Mouse (Mus musculus): ENCODE data around the gene Eif5a.

The Eif5a gene

DNA sequence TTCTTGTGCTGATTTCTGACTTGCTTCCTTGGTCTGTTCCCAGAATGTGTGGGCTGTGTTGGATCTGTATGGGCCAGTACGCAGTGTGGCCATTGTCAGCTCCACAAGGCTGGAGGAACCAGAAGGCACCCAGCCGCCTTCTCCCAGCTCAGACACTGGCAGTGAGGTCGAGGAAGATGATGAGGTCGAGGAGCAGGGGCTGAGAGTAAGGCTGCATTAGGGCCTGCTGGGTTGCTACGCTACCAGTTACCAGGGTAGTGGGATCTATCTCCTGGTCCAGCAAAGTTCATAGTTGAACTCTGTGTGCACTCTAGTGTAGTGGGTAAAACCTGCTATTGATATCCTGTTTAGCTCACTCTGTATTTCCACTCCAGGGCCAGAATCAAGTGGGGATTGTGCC is 12.6 kb downstream of the Eif5a start:
- H3K36me3 ChIP-seq (ENCODE audit: insufficient read depth, low read length) = peaks cover 94% of the 10 kb centered on the region
- no peak overlapping the region for H3K4me3 ChIP-seq (replicated peaks; ENCODE audit: low read length)
- no peaks in the 10 kb centered on the region for H3K27me3 ChIP-seq (ENCODE audit: insufficient read depth, low read length)
- H3K4me1 ChIP-seq (replicated peaks; ENCODE audit: low read depth, low read length) = peaks cover 46% of the 10 kb centered on the region
- no peaks in the 10 kb centered on the region for H3K9me3 ChIP-seq (ENCODE audit: low read length)
- TF ChIP-seq POU5F1 (IDR thresholded peaks at IDR 0.05; ENCODE audit: borderline replicate concordance, low read length) (no peak), NANOG (IDR thresholded peaks at IDR 0.05; ENCODE audit: borderline replicate concordance, low read length) (no peak), CTCF (conservative IDR thresholded peaks at IDR 0.05; ENCODE audit: low read length) (no peak)

DNA sequence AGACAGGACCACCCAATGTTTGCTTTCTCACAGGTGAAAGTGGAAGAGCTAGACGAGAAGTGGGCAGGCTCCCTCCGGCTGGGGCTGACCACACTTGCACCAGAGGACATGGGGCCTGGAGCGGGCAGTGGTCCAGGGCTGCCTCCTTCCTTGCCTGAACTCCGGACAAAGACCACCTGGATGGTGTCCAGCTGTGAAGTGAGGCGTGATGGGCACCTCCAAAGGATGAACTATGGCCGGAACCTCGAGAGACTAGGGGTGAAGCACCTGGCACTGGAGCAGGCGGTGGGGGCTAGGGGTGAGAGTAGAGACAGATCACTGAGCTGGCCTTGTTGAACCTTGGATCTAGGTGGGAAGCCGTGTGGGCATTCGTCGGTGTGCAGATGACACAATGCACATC is 13.1 kb downstream of the Eif5a start:
- Histone ChIP-seq H3K4me3 (replicated peaks; ENCODE audit: low read length) (no peak overlapping the region), H3K36me3 (ENCODE audit: insufficient read depth, low read length) (peaks cover 99% of the 10 kb centered on the region), H3K9me3 (ENCODE audit: low read length) (no peaks in the 10 kb centered on the region), H3K4me1 (replicated peaks; ENCODE audit: low read depth, low read length) (peaks cover 51% of the 10 kb centered on the region), H3K27me3 (ENCODE audit: insufficient read depth, low read length) (no peaks in the 10 kb centered on the region)
- TF ChIP-seq POU5F1 (IDR thresholded peaks at IDR 0.05; ENCODE audit: borderline replicate concordance, low read length) = no peak
- no peak for TF ChIP-seq CTCF (conservative IDR thresholded peaks at IDR 0.05; ENCODE audit: low read length)
- no peak for TF ChIP-seq NANOG (IDR thresholded peaks at IDR 0.05; ENCODE audit: borderline replicate concordance, low read length)

DNA sequence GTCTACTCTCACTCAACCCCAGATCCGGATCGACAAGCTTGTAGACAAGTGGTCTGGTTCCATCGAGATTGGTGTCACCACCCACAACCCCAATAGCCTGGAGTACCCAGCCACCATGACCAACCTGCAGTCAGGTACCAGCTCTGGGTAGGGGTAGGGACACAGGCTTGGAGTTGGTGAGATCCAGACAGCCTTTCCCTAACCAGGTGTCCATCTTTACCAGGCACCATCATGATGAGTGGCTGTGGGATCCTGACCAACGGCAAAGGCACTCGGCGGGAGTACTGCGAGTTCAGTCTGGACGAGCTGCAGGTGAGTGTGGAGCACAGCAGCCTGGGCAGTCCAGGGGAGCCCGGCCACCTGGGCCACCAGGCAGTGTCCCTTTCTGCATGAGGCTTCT is 17.4 kb downstream of the Eif5a start:
- Histone ChIP-seq H3K27me3 (ENCODE audit: insufficient read depth, low read length) (0 out of 2 replicates have a peak, but pooled peaks cover under 1% of the 10 kb centered on the region), H3K9me3 (ENCODE audit: low read length) (no peaks in the 10 kb centered on the region), H3K4me1 (replicated peaks; ENCODE audit: low read depth, low read length) (peaks cover 46% of the 10 kb centered on the region), H3K4me3 (replicated peaks; ENCODE audit: low read length) (no peak overlapping the region), H3K36me3 (ENCODE audit: insufficient read depth, low read length) (peaks cover 62% of the 10 kb centered on the region)
- no peak for TF ChIP-seq NANOG (IDR thresholded peaks at IDR 0.05; ENCODE audit: borderline replicate concordance, low read length)

- Histone ChIP-seq H3K27me3 (ENCODE audit: insufficient read depth, low read length) (peaks cover 8% of the 10 kb centered on the region; the same call in 1 of the 2 replicates), H3K4me1 (replicated peaks; ENCODE audit: low read depth, low read length) (peaks cover 59% of the 10 kb centered on the region), H3K9me3 (ENCODE audit: low read length) (no peaks in the 10 kb centered on the region), H3K4me3 (replicated peaks; ENCODE audit: low read length) (peak overlapping the region; percentile 93), H3K36me3 (ENCODE audit: insufficient read depth, low read length) (peaks cover 49% of the 10 kb centered on the region)
- TF ChIP-seq NANOG (IDR thresholded peaks at IDR 0.05; ENCODE audit: borderline replicate concordance, low read length) (no peak), CTCF (conservative IDR thresholded peaks at IDR 0.05; ENCODE audit: low read length) (no peak), POU5F1 (IDR thresholded peaks at IDR 0.05; ENCODE audit: borderline replicate concordance, low read length) (no peak)
Observed at GRCm38 (mm10) chr11:69902972-69903371, 18.8 kb downstream of the Eif5a start.

- Histone ChIP-seq H3K36me3 (ENCODE audit: insufficient read depth, low read length) (peaks cover 39% of the 10 kb centered on the region), H3K4me3 (replicated peaks; ENCODE audit: low read length) (peak overlapping the region; percentile 93), H3K9me3 (ENCODE audit: low read length) (no peaks in the 10 kb centered on the region), H3K27me3 (ENCODE audit: insufficient read depth, low read length) (peaks cover 8% of the 10 kb centered on the region; the same call in 1 of the 2 replicates), H3K4me1 (replicated peaks; ENCODE audit: low read depth, low read length) (peaks cover 65% of the 10 kb centered on the region)
- TF ChIP-seq CTCF (conservative IDR thresholded peaks at IDR 0.05; ENCODE audit: low read length) (no peak), POU5F1 (IDR thresholded peaks at IDR 0.05; ENCODE audit: borderline replicate concordance, low read length) (no peak), NANOG (IDR thresholded peaks at IDR 0.05; ENCODE audit: borderline replicate concordance, low read length) (no peak)
Observed at GRCm38 (mm10) chr11:69901993-69902392, 19.8 kb downstream of the Eif5a start.

- H3K9me3 ChIP-seq (ENCODE audit: low read length) = no peaks in the 10 kb centered on the region
- H3K27me3 ChIP-seq (ENCODE audit: insufficient read depth, low read length) = peaks cover 8% of the 10 kb centered on the region; the same call in 1 of the 2 replicates
- peaks cover 59% of the 10 kb centered on the region for H3K4me1 ChIP-seq (replicated peaks; ENCODE audit: low read depth, low read length)
- peak overlapping the region; percentile 93 for H3K4me3 ChIP-seq (replicated peaks; ENCODE audit: low read length)
- no peak for TF ChIP-seq POU5F1 (IDR thresholded peaks at IDR 0.05; ENCODE audit: borderline replicate concordance, low read length)
- H3K36me3 ChIP-seq (ENCODE audit: insufficient read depth, low read length) = peaks cover 33% of the 10 kb centered on the region
Observed at GRCm38 (mm10) chr11:69901406-69901846, 20.3 kb downstream of the Eif5a start.

GRCm38 (mm10) chr11:69900471-69901405 is 21.0 kb downstream of the Eif5a start, which contains the start of the genes 2810408A11Rik and Neurl4:
Gene 2810408A11Rik, minus strand, starts transcription at chr11:69900987.
Gene Neurl4, plus strand, starts transcription at chr11:69901072.
- TF ChIP-seq POU5F1 (IDR thresholded peaks at IDR 0.05; ENCODE audit: borderline replicate concordance, low read length) (no peak), NANOG (IDR thresholded peaks at IDR 0.05; ENCODE audit: borderline replicate concordance, low read length) (no peak), CTCF (conservative IDR thresholded peaks at IDR 0.05; ENCODE audit: low read length) (no peak)
- H3K36me3 ChIP-seq (ENCODE audit: insufficient read depth, low read length) = peaks cover 26% of the 10 kb centered on the region
- no peaks in the 10 kb centered on the region for H3K9me3 ChIP-seq (ENCODE audit: low read length)
- H3K4me3 ChIP-seq (replicated peaks; ENCODE audit: low read length) = peak within 1 kb of the TSS; percentile 93
- H3K27me3 ChIP-seq (ENCODE audit: insufficient read depth, low read length) = peaks cover 8% of the 10 kb centered on the region; the same call in 1 of the 2 replicates
- H3K4me1 ChIP-seq (replicated peaks; ENCODE audit: low read depth, low read length) = peaks cover 58% of the 10 kb centered on the region

DNA sequence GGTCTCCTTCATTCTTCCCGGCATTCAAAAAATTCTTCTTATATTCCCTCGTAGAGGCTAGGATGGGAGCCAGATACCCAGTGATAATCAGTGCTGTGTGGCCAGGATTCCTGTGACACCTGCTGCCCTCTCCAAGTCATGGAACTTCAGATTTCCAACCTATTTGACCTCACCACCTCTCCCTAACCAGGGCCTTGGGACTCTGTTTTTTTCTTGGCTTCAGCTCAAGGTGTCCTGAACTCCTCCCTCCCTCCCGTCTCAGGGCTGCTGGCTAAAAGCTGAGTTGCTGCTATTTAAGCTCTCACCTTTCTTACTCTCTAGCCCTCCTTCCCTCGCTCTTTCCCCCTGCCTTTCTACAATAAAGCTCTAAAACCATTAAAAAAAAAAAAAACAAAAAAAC is 21.9 kb downstream of the Eif5a start:
- Histone ChIP-seq H3K4me1 (replicated peaks; ENCODE audit: low read depth, low read length) (peaks cover 66% of the 10 kb centered on the region), H3K27me3 (ENCODE audit: insufficient read depth, low read length) (peaks cover 8% of the 10 kb centered on the region; the same call in 1 of the 2 replicates), H3K4me3 (replicated peaks; ENCODE audit: low read length) (peak overlapping the region; percentile 93), H3K36me3 (ENCODE audit: insufficient read depth, low read length) (peaks cover 18% of the 10 kb centered on the region), H3K9me3 (ENCODE audit: low read length) (no peaks in the 10 kb centered on the region)
- TF ChIP-seq NANOG (IDR thresholded peaks at IDR 0.05; ENCODE audit: borderline replicate concordance, low read length) (no peak), CTCF (conservative IDR thresholded peaks at IDR 0.05; ENCODE audit: low read length) (no peak), POU5F1 (IDR thresholded peaks at IDR 0.05; ENCODE audit: borderline replicate concordance, low read length) (no peak)
